9 mouse cellular contexts compared by ENCODE assay signal in the genomic region with DNA sequence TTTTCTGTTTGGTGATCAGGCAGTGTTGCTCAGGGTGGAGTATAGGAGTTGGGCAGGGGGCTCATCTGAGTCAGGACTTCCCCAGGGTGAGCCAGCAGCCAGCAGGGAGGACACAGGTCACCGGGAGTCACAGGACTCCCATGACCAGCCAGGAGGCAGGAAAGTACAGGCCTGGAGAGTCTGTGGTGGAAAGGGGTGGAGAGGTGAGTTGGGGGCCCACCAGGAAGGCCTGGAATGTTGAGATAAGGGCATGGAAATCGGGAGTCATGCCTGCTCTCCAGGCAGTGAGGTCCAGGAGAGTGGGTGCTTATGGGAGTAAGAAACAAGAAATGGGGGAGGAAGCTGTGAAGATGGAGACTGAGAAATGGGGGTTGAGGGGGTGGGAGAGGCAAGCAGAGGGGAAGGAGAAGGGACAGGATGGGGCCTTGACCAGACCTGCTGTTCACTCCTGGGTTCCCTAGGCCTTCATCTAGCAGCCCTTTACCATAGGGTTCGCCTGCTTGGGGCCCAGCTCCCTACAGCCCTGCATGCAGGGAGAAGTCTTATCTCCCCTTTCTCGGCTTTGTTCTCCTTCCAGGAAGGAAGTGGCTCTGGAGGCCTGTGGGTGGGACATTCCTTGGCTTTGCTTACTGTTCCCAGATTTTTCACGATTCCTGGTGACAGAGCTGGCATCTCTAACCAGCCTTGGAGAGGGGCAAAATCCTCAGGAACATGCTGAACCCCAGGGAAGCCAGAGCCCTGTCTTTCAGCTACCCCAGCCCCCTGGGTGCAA. TPM values are rescaled to one million over a fixed set of nuclear protein-coding genes. Genes with fewer than 3 reads are reported as not detected.
DNase-seq lines count a peak whose midpoint lies in the region; ATAC-seq lines count a peak whose summit lies in the region.
"Had no signal": no experiment of that assay in that cellular context is flagged by ENCODE, and none has a peak within 500 bp of the region (broad histone marks: within the 10 kb centered on the region; RNA-seq: fewer than 3 reads in every experiment).

No protein-coding gene starts in this region.

- H3K27ac ChIP-seq in brown adipose tissue, adult 24 weeks (replicated peaks; ENCODE audit: low read depth, low read length), result 0 out of 2 replicates have a peak overlapping the region, but pooled peaks have one; percentile 23
- H3K27ac ChIP-seq in hindbrain, embryonic 16.5 days (ENCODE audit: low read depth, low read length), result peak overlapping the region; percentile 33; the same call in 1 of the 2 replicates
- peak overlapping the region; percentile 30; the same call in 1 of the 2 replicates for H3K27ac ChIP-seq in liver, embryonic 16.5 days (ENCODE audit: low read length)

- no peak overlapping the region for H3K4me3 ChIP-seq in brown adipose tissue, adult 24 weeks (ENCODE audit: insufficient read depth, low read depth, low read length)
- H3K4me3 ChIP-seq in hindbrain, embryonic 16.5 days (ENCODE audit: low read length), result no peak overlapping the region
- no peak overlapping the region for H3K4me3 ChIP-seq in liver, embryonic 16.5 days (ENCODE audit: low read depth, low read length)

- H3K27me3 ChIP-seq in hindbrain, embryonic 16.5 days (replicated peaks; ENCODE audit: control insufficient read depth, insufficient read depth, low read length), result no peaks in the 10 kb centered on the region
- H3K27me3 ChIP-seq in liver, embryonic 16.5 days (ENCODE audit: control insufficient read depth, insufficient read depth, low read depth, low read length), result no peaks in the 10 kb centered on the region; the same call in 1 of the 2 replicates

- peak; percentile 68; the same call in 1 of the 2 replicates for ATAC-seq in frontal cortex, adult (ENCODE audit: low TSS enrichment)
- no peak for ATAC-seq in hindbrain, embryonic 16.5 days
- ATAC-seq in liver, embryonic 16.5 days (ENCODE audit: low read depth), result peak; percentile 41

- DNase-seq in frontal cortex, postnatal 10 days (ENCODE audit: low spot score in 2 of 2), result no peak
- no peak for DNase-seq in cerebellum, adult 11 months
- no peak for DNase-seq in Muller cell, postnatal 12 days (ENCODE audit: inconsistent ontology term)
- DNase-seq in cerebellum, postnatal 14 days, result no peak
- DNase-seq: cerebellum, adult 9-10 months had no signal

- no peaks in the 10 kb centered on the region for H3K36me3 ChIP-seq in hindbrain, embryonic 16.5 days (ENCODE audit: control insufficient read depth, insufficient read depth, low read length)
- no peaks in the 10 kb centered on the region for H3K36me3 ChIP-seq in liver, embryonic 16.5 days (ENCODE audit: control insufficient read depth, insufficient read depth)

- peak overlapping the region; percentile 48 for H3K9ac ChIP-seq in hindbrain, embryonic 16.5 days (ENCODE audit: low read depth, low read length)
- H3K9ac ChIP-seq in liver, embryonic 16.5 days (ENCODE audit: low read depth, low read length), result no peak overlapping the region

- 51% methylated on average over 5 of the region's 5 CpGs for WGBS in hindbrain, embryonic 16.5 days
- 9% methylated on average over 5 of the region's 5 CpGs for WGBS in liver, embryonic 16.5 days (ENCODE audit: insufficient replicate concordance)

- H3K4me1 ChIP-seq in brown adipose tissue, adult 24 weeks (ENCODE audit: control insufficient read depth, insufficient read depth, insufficient read length, low read length), result peaks cover 4% of the 10 kb centered on the region
- H3K4me1 ChIP-seq in hindbrain, embryonic 16.5 days (ENCODE audit: control insufficient read depth, insufficient read depth, low read depth, low read length), result peaks cover 1% of the 10 kb centered on the region
- H3K4me1 ChIP-seq in liver, embryonic 16.5 days (ENCODE audit: control insufficient read depth, low read depth, low read length), result no peaks in the 10 kb centered on the region; the same call in 1 of the 2 replicates

- H3K4me2 ChIP-seq in hindbrain, embryonic 16.5 days (ENCODE audit: low read length), result no peak overlapping the region
- no peak overlapping the region for H3K4me2 ChIP-seq in liver, embryonic 16.5 days (ENCODE audit: low read depth, low read length)

- H3K9me3 ChIP-seq in hindbrain, embryonic 16.5 days (ENCODE audit: control insufficient read depth, low read length), result no peaks in the 10 kb centered on the region
- no peaks in the 10 kb centered on the region for H3K9me3 ChIP-seq in liver, embryonic 16.5 days (replicated peaks; ENCODE audit: control insufficient read depth, low read length)

RNA-seq across cellular contexts. Expression of gene Ccr7, which starts 28.2 kb away (rescaled TPM):
- polyA plus RNA-seq in brown adipose tissue, adult 24 weeks (2012; ENCODE audit: insufficient read depth, insufficient read length, missing spikeins), result not detected in 2 replicates
- not detected in 2 replicates for polyA plus RNA-seq in hindbrain, embryonic 16.5 days (2015; fragmentation: Nextera tagmentation; extraction: Ambion mirVana)
- 0.25 and 0.32 TPM in 2 replicates for polyA plus RNA-seq in liver, embryonic 16.5 days (2015; fragmentation: Nextera tagmentation; extraction: Ambion mirVana)

RNA-seq across cellular contexts. Expression of gene Tns4, which starts 37.6 kb away (rescaled TPM):
- not detected in 2 replicates for polyA plus RNA-seq in brown adipose tissue, adult 24 weeks (2012; ENCODE audit: insufficient read depth, insufficient read length, missing spikeins)
- 0.16 TPM in 2 replicates for polyA plus RNA-seq in hindbrain, embryonic 16.5 days (2015; fragmentation: Nextera tagmentation; extraction: Ambion mirVana)
- 0.19 and 0.21 TPM in 2 replicates for polyA plus RNA-seq in liver, embryonic 16.5 days (2015; fragmentation: Nextera tagmentation; extraction: Ambion mirVana)
